Mouse (Mus musculus): ENCODE measurements at regions not wholly inside any gene's neighbourhood (a gene's known extent, or its start where the extent isn't known, plus 50 kb on each side); places are given as distances from the start of the nearest gene placed in this dataset.
A peak's percentile ranks its signal among the peaks of the same experiment; 100 is the strongest.

GRCm38 (mm10) chr13:48717036-48717435 lies 54.2 kb downstream of the Barx1 start:
- no peak for DNase-seq (ENCODE audit: low spot score in 2 of 2)

- no peak for DNase-seq (ENCODE audit: low spot score in 2 of 2)
Observed at GRCm38 (mm10) chr13:48717451-48717850, 54.7 kb downstream of the Barx1 start.

- DNase-seq (ENCODE audit: low spot score in 2 of 2) = no peak
Observed at GRCm38 (mm10) chr13:48723676-48724075, 60.9 kb downstream of the Barx1 start.

- DNase-seq (ENCODE audit: low spot score in 2 of 2) = no peak
Observed at GRCm38 (mm10) chr13:48726430-48726829, 63.6 kb downstream of the Barx1 start.

- DNase-seq (ENCODE audit: low spot score in 2 of 2) = no peak
Observed at GRCm38 (mm10) chr13:48731046-48731996, 68.5 kb downstream of the Barx1 start.

- peak; percentile 22 to 72 for DNase-seq (ENCODE audit: low spot score in 2 of 2)
Observed at GRCm38 (mm10) chr13:48732168-48732841, 69.5 kb downstream of the Barx1 start.

- DNase-seq (ENCODE audit: low spot score in 2 of 2) = no peak
Observed at GRCm38 (mm10) chr13:48734985-48735384, 72.2 kb downstream of the Barx1 start.

- no peak for DNase-seq (ENCODE audit: low spot score in 2 of 2)
Observed at GRCm38 (mm10) chr13:48745566-48745965, 82.8 kb downstream of the Barx1 start.

- no peak for DNase-seq (ENCODE audit: low spot score in 2 of 2)
Observed at GRCm38 (mm10) chr13:48746301-48746700, 83.5 kb downstream of the Barx1 start.

Data from spleen, postnatal 4 days (tissue).